Mouse (Mus musculus): ENCODE data around the gene Gorasp1. TPM values are rescaled to one million over a fixed set of nuclear protein-coding genes. Genes with fewer than 3 reads are reported as not detected.

Gene Gorasp1
- polyA plus RNA-seq, 1 experiment: 10.5 TPM

- no peak for TF ChIP-seq REST (IDR thresholded peaks at IDR 0.05; ENCODE audit: insufficient read depth, insufficient read length)
- H3K4me3 ChIP-seq: no peak overlapping the region
- H3K79me2 ChIP-seq (ENCODE audit: control insufficient read depth, insufficient read depth): peaks cover 10% of the 10 kb centered on the region
- H3K36me3 ChIP-seq (ENCODE audit: control insufficient read depth, insufficient read depth): no peaks in the 10 kb centered on the region
- no peak overlapping the region for H3K4me2 ChIP-seq (ENCODE audit: low read depth)
- H3ac ChIP-seq (ENCODE audit: control insufficient read depth, insufficient read length): no peak overlapping the region
- H3K27me3 ChIP-seq (ENCODE audit: control insufficient read depth, insufficient read depth, insufficient read length): no peaks in the 10 kb centered on the region
Observed at GRCm38 (mm10) chr9:119933675-119934074, 3.7 kb downstream of the Gorasp1 start.

- H3ac ChIP-seq (ENCODE audit: control insufficient read depth, insufficient read length): no peak overlapping the region
- no peak for TF ChIP-seq MYOD1 (IDR thresholded peaks at IDR 0.05; ENCODE audit: control insufficient read depth in 1 of 3, insufficient read length in 2 of 3, low read depth in 2 of 3)
- peak; percentile 46 for TF ChIP-seq POLR2AphosphoS2 (IDR thresholded peaks at IDR 0.05; ENCODE audit: insufficient read length, low read depth)
- TF ChIP-seq MAX (IDR thresholded peaks at IDR 0.05; ENCODE audit: low read depth): no peak
- no peaks in the 10 kb centered on the region for H3K36me3 ChIP-seq (ENCODE audit: control insufficient read depth, insufficient read depth)
- no peak overlapping the region for H3K4me3 ChIP-seq
- no peaks in the 10 kb centered on the region for H3K27me3 ChIP-seq (ENCODE audit: control insufficient read depth, insufficient read depth, insufficient read length)
- H3K4me2 ChIP-seq (ENCODE audit: low read depth): no peak overlapping the region
- H3K79me2 ChIP-seq (ENCODE audit: control insufficient read depth, insufficient read depth): peaks cover 10% of the 10 kb centered on the region
Observed at GRCm38 (mm10) chr9:119932358-119932757, 5.0 kb downstream of the Gorasp1 start.

- Histone ChIP-seq H3K4me3 (no peak overlapping the region), H3K4me2 (ENCODE audit: low read depth) (no peak overlapping the region), H3K79me2 (ENCODE audit: control insufficient read depth, insufficient read depth) (no peaks in the 10 kb centered on the region), H3K27me3 (ENCODE audit: control insufficient read depth, insufficient read depth, insufficient read length) (no peaks in the 10 kb centered on the region), H3ac (ENCODE audit: control insufficient read depth, insufficient read length) (no peak overlapping the region), H3K36me3 (ENCODE audit: control insufficient read depth, insufficient read depth) (peaks cover 20% of the 10 kb centered on the region)
- no peak for TF ChIP-seq USF1 (IDR thresholded peaks at IDR 0.05; ENCODE audit: low read depth)
- TF ChIP-seq SRF (IDR thresholded peaks at IDR 0.05; ENCODE audit: control insufficient read depth, insufficient read length, low read depth): no peak
- no peak for TF ChIP-seq MYOD1 (IDR thresholded peaks at IDR 0.05; ENCODE audit: control insufficient read depth in 1 of 3, insufficient read length in 2 of 3, low read depth in 2 of 3)
- no peak for TF ChIP-seq REST (IDR thresholded peaks at IDR 0.05; ENCODE audit: insufficient read depth, insufficient read length)
- TF ChIP-seq TCF12 (IDR thresholded peaks at IDR 0.05; ENCODE audit: insufficient read depth, poor library complexity, severe bottlenecking): no peak
- TF ChIP-seq POLR2AphosphoS2 (IDR thresholded peaks at IDR 0.05; ENCODE audit: insufficient read length, low read depth): no peak
- no peak for TF ChIP-seq MAX (IDR thresholded peaks at IDR 0.05; ENCODE audit: low read depth)
- TF ChIP-seq E2F4 (IDR thresholded peaks at IDR 0.05; ENCODE audit: insufficient read depth): no peak
- TF ChIP-seq TCF3 (IDR thresholded peaks at IDR 0.05; ENCODE audit: insufficient read length, low read depth): no peak
- TF ChIP-seq CEBPB (IDR thresholded peaks at IDR 0.05; ENCODE audit: insufficient read depth, poor library complexity, severe bottlenecking): no peak
- no peak for TF ChIP-seq POLR2A (IDR thresholded peaks at IDR 0.05; ENCODE audit: insufficient read length, low read depth)
- TF ChIP-seq MYOG (IDR thresholded peaks at IDR 0.05; ENCODE audit: control insufficient read depth in 1 of 3, insufficient read depth in 1 of 3, insufficient read length in 2 of 3, low read depth in 2 of 3): no peak
Observed at GRCm38 (mm10) chr9:119926497-119926896, 10.9 kb downstream of the Gorasp1 start.

GRCm38 (mm10) chr9:119925729-119926128 is 11.6 kb downstream of the Gorasp1 start:
- Histone ChIP-seq H3K27me3 (ENCODE audit: control insufficient read depth, insufficient read depth, insufficient read length) (no peaks in the 10 kb centered on the region), H3K79me2 (ENCODE audit: control insufficient read depth, insufficient read depth) (no peaks in the 10 kb centered on the region), H3K4me3 (no peak overlapping the region), H3K36me3 (ENCODE audit: control insufficient read depth, insufficient read depth) (peaks cover 23% of the 10 kb centered on the region), H3K4me2 (ENCODE audit: low read depth) (no peak overlapping the region), H3ac (ENCODE audit: control insufficient read depth, insufficient read length) (no peak overlapping the region)
- TF ChIP-seq SRF (IDR thresholded peaks at IDR 0.05; ENCODE audit: control insufficient read depth, insufficient read length, low read depth): no peak
- no peak for TF ChIP-seq CEBPB (IDR thresholded peaks at IDR 0.05; ENCODE audit: insufficient read depth, poor library complexity, severe bottlenecking)
- no peak for TF ChIP-seq REST (IDR thresholded peaks at IDR 0.05; ENCODE audit: insufficient read depth, insufficient read length)
- TF ChIP-seq POLR2AphosphoS2 (IDR thresholded peaks at IDR 0.05; ENCODE audit: insufficient read length, low read depth): no peak
- TF ChIP-seq MYOG (IDR thresholded peaks at IDR 0.05; ENCODE audit: control insufficient read depth in 1 of 3, insufficient read depth in 1 of 3, insufficient read length in 2 of 3, low read depth in 2 of 3): no peak
- no peak for TF ChIP-seq E2F4 (IDR thresholded peaks at IDR 0.05; ENCODE audit: insufficient read depth)
- no peak for TF ChIP-seq TCF12 (IDR thresholded peaks at IDR 0.05; ENCODE audit: insufficient read depth, poor library complexity, severe bottlenecking)
- no peak for TF ChIP-seq POLR2A (IDR thresholded peaks at IDR 0.05; ENCODE audit: insufficient read length, low read depth)
- no peak for TF ChIP-seq TCF3 (IDR thresholded peaks at IDR 0.05; ENCODE audit: insufficient read length, low read depth)
- TF ChIP-seq USF1 (IDR thresholded peaks at IDR 0.05; ENCODE audit: low read depth): no peak
- no peak for TF ChIP-seq MAX (IDR thresholded peaks at IDR 0.05; ENCODE audit: low read depth)
- no peak for TF ChIP-seq MYOD1 (IDR thresholded peaks at IDR 0.05; ENCODE audit: control insufficient read depth in 1 of 3, insufficient read length in 2 of 3, low read depth in 2 of 3)

- no peaks in the 10 kb centered on the region for H3K79me2 ChIP-seq (ENCODE audit: control insufficient read depth, insufficient read depth)
- H3K4me3 ChIP-seq: no peak overlapping the region
- no peak overlapping the region for H3K4me2 ChIP-seq (ENCODE audit: low read depth)
- H3K27me3 ChIP-seq (ENCODE audit: control insufficient read depth, insufficient read depth, insufficient read length): no peaks in the 10 kb centered on the region
- TF ChIP-seq POLR2A (IDR thresholded peaks at IDR 0.05; ENCODE audit: insufficient read length, low read depth) (peak; percentile 15), TCF3 (IDR thresholded peaks at IDR 0.05; ENCODE audit: insufficient read length, low read depth) (no peak), POLR2AphosphoS2 (IDR thresholded peaks at IDR 0.05; ENCODE audit: insufficient read length, low read depth) (peak; percentile 63), MYOG (IDR thresholded peaks at IDR 0.05; ENCODE audit: control insufficient read depth in 1 of 3, insufficient read depth in 1 of 3, insufficient read length in 2 of 3, low read depth in 2 of 3) (no peak), CEBPB (IDR thresholded peaks at IDR 0.05; ENCODE audit: insufficient read depth, poor library complexity, severe bottlenecking) (no peak), TCF12 (IDR thresholded peaks at IDR 0.05; ENCODE audit: insufficient read depth, poor library complexity, severe bottlenecking) (no peak)
- peaks cover 23% of the 10 kb centered on the region for H3K36me3 ChIP-seq (ENCODE audit: control insufficient read depth, insufficient read depth)
- H3ac ChIP-seq (ENCODE audit: control insufficient read depth, insufficient read length): no peak overlapping the region
Observed at GRCm38 (mm10) chr9:119925120-119925657, 12.2 kb downstream of the Gorasp1 start.
